Mouse (Mus musculus) MEL (cell line): ENCODE results near the gene Cxcl12. TPM values are rescaled to one million over a fixed set of nuclear protein-coding genes. Genes with fewer than 3 reads are reported as not detected.

Source experiments
- DNase-seq: peaks from one replicate; pipeline ENCODE4 v3.0.0; 2011; ENCODE audit warnings: low read depth, low spot score
- H3K27ac ChIP-seq: 2 replicates; pipeline ENCODE4 v1.5.1; 2012; ENCODE audit warnings: low read depth, mild to moderate bottlenecking, control low read depth, low read length, moderate library complexity; ENCODE audit not compliant: control insufficient read depth
- H3K27me3 ChIP-seq, 2 experiments: fragments of 150-350 bp in 1 of 2; sonication (generic) in 1 of 2; 2 replicates each; pipeline ENCODE4 v1.6.1; 2012; ENCODE audit warnings: low read length in 2 of 2, mild to moderate bottlenecking in 2 of 2, improper control_type of control experiment in 1 of 2, moderate library complexity in 1 of 2; ENCODE audit not compliant: insufficient read depth in 2 of 2, control insufficient read depth in 1 of 2
- H3K36me3 ChIP-seq, 2 experiments: 2 replicates each; pipeline ENCODE4 v1.6.1; 2012 to 2014; ENCODE audit warnings: low read length in 2 of 2, improper control_type of control experiment in 1 of 2, inconsistent platforms in 1 of 2, mild to moderate bottlenecking in 1 of 2; ENCODE audit not compliant: insufficient read depth in 2 of 2, control insufficient read depth in 1 of 2
- H3K4me1 ChIP-seq, 2 experiments: fragments of 150-350 bp in 1 of 2; sonication (generic) in 1 of 2; 2 replicates each; pipeline ENCODE4 v1.6.1; 2012; ENCODE audit warnings: low read length in 2 of 2, improper control_type of control experiment in 1 of 2, mild to moderate bottlenecking in 1 of 2; ENCODE audit not compliant: insufficient read depth in 2 of 2, control insufficient read depth in 1 of 2
- H3K4me3 ChIP-seq, 2 experiments: fragments of 150-350 bp in 1 of 2; sonication (generic) in 1 of 2; 2 replicates each; pipeline ENCODE4 v1.5.1; 2012; ENCODE audit warnings: low read depth in 2 of 2, low read length in 2 of 2, mild to moderate bottlenecking in 2 of 2, moderate library complexity in 2 of 2, control low read depth in 1 of 2, improper control_type of control experiment in 1 of 2; ENCODE audit not compliant: control insufficient read depth in 1 of 2, insufficient read depth in 1 of 2
- H3K79me2 ChIP-seq: 2 replicates; pipeline ENCODE4 v1.6.1; 2012; ENCODE audit warnings: mild to moderate bottlenecking, low read length, moderate library complexity; ENCODE audit not compliant: control insufficient read depth, poor library complexity, insufficient read depth
- H3K9ac ChIP-seq: 2 replicates; pipeline ENCODE4 v1.6.1; 2012; ENCODE audit warnings: low read depth, mild to moderate bottlenecking, control low read depth, low read length, moderate library complexity; ENCODE audit not compliant: control insufficient read depth, poor library complexity, severe bottlenecking
- H3K9me3 ChIP-seq: fragments of 150-350 bp; sonication (generic); replicated peaks from 2 replicates; pipeline ENCODE4 v1.6.1; 2012; ENCODE audit warnings: mild to moderate bottlenecking, low read length, improper control_type of control experiment, moderate library complexity; ENCODE audit not compliant: insufficient read depth
- CHD1 ChIP-seq: IDR thresholded peaks from 2 replicates; pipeline ENCODE4 v1.6.1; 2012; ENCODE audit warnings: low read depth, mild to moderate bottlenecking, inconsistent platforms, low read length, improper control_type of control experiment
- ELF1 ChIP-seq: IDR thresholded peaks from 2 replicates; pipeline ENCODE4 v1.6.1; 2014; ENCODE audit warnings: low read depth, mild to moderate bottlenecking, inconsistent platforms, low read length, improper control_type of control experiment, moderate library complexity
- EP300 ChIP-seq, 2 experiments: IDR thresholded peaks; 2 replicates each; pipeline ENCODE4 v1.6.1; 2011; ENCODE audit warnings: improper control_type of control experiment in 2 of 2, low read length in 2 of 2, low read depth in 1 of 2, mild to moderate bottlenecking in 1 of 2
- GABPA ChIP-seq: IDR thresholded peaks from 2 replicates; pipeline ENCODE4 v1.6.1; 2012; ENCODE audit warnings: low read depth, mild to moderate bottlenecking, inconsistent platforms, low read length, improper control_type of control experiment, moderate library complexity
- GATA1 ChIP-seq: IDR thresholded peaks from 2 replicates; pipeline ENCODE4 v1.6.1; 2011; ENCODE audit warnings: low read depth, low read length, improper control_type of control experiment
- HCFC1 ChIP-seq: IDR thresholded peaks from 2 replicates; pipeline ENCODE4 v1.6.1; 2012; ENCODE audit warnings: low read depth, mild to moderate bottlenecking, inconsistent platforms, low read length, improper control_type of control experiment, moderate library complexity
- JUND ChIP-seq: IDR thresholded peaks from 2 replicates; pipeline ENCODE4 v1.6.1; 2011; ENCODE audit warnings: low read depth, mild to moderate bottlenecking, improper control_type of control experiment, low read length
- MAZ ChIP-seq: IDR thresholded peaks from 2 replicates; pipeline ENCODE4 v1.6.1; 2012; ENCODE audit warnings: low read depth, mild to moderate bottlenecking, inconsistent platforms, low read length, improper control_type of control experiment
- MEF2A ChIP-seq: IDR thresholded peaks from 2 replicates; pipeline ENCODE4 v1.6.1; 2014; ENCODE audit warnings: low read depth, mild to moderate bottlenecking, inconsistent platforms, low read length, improper control_type of control experiment; ENCODE audit not compliant: poor library complexity, insufficient replicate concordance, severe bottlenecking; ENCODE audit errors: extremely low read depth
- MXI1 ChIP-seq: IDR thresholded peaks from 2 replicates; pipeline ENCODE4 v1.6.1; 2011; ENCODE audit warnings: mild to moderate bottlenecking, low read depth, low read length, improper control_type of control experiment
- MYB ChIP-seq: IDR thresholded peaks from 2 replicates; pipeline ENCODE4 v1.6.1; 2011; ENCODE audit warnings: mild to moderate bottlenecking, low read depth, low read length, improper control_type of control experiment
- MYC ChIP-seq: IDR thresholded peaks from 2 replicates; pipeline ENCODE4 v1.6.1; 2011; ENCODE audit warnings: low read depth, mild to moderate bottlenecking, low read length, improper control_type of control experiment, moderate library complexity
- NELFE ChIP-seq: IDR thresholded peaks from 2 replicates; pipeline ENCODE4 v1.6.1; 2011; ENCODE audit warnings: low read depth, low read length, improper control_type of control experiment
- NRF1 ChIP-seq: IDR thresholded peaks from 2 replicates; pipeline ENCODE4 v1.6.1; 2014; ENCODE audit warnings: low read depth, mild to moderate bottlenecking, inconsistent platforms, low read length, improper control_type of control experiment, moderate library complexity; ENCODE audit not compliant: poor library complexity, insufficient read depth, severe bottlenecking
- POLR2A ChIP-seq, 2 experiments: IDR thresholded peaks; 2 replicates each; pipeline ENCODE4 v1.6.1; 2011 to 2012; ENCODE audit warnings: low read length in 2 of 2, mild to moderate bottlenecking in 2 of 2, control low read depth in 1 of 2, improper control_type of control experiment in 1 of 2, low read depth in 1 of 2, moderate library complexity in 1 of 2; ENCODE audit not compliant: control insufficient read depth in 1 of 2, insufficient read depth in 1 of 2, poor library complexity in 1 of 2
- POLR2AphosphoS5 ChIP-seq: IDR thresholded peaks from 2 replicates; pipeline ENCODE4 v1.6.1; 2012; ENCODE audit warnings: low read depth, borderline replicate concordance, mild to moderate bottlenecking, inconsistent platforms, low read length, moderate library complexity, mixed read lengths
- RCOR1 ChIP-seq: IDR thresholded peaks from 2 replicates; pipeline ENCODE4 v1.6.1; 2012; ENCODE audit warnings: low read depth, mild to moderate bottlenecking, inconsistent platforms, low read length, improper control_type of control experiment
- SIN3A ChIP-seq: IDR thresholded peaks from 2 replicates; pipeline ENCODE4 v1.6.1; 2012; ENCODE audit warnings: low read length, improper control_type of control experiment, inconsistent platforms
- SMC3 ChIP-seq: IDR thresholded peaks from 2 replicates; pipeline ENCODE4 v1.6.1; 2011; ENCODE audit warnings: low read depth, low read length, improper control_type of control experiment
- TAL1 ChIP-seq: IDR thresholded peaks from 2 replicates; pipeline ENCODE4 v1.6.1; 2012; ENCODE audit warnings: mild to moderate bottlenecking, inconsistent platforms, low read length, moderate library complexity, mixed read lengths
- UBTF ChIP-seq: IDR thresholded peaks from 2 replicates; pipeline ENCODE4 v1.6.1; 2012; ENCODE audit warnings: low read depth, mild to moderate bottlenecking, inconsistent platforms, low read length, improper control_type of control experiment, moderate library complexity, borderline replicate concordance; ENCODE audit not compliant: insufficient read depth
- USF1 ChIP-seq: IDR thresholded peaks from 2 replicates; pipeline ENCODE4 v1.6.1; 2014; ENCODE audit warnings: low read depth, mild to moderate bottlenecking, inconsistent platforms, low read length, improper control_type of control experiment, moderate library complexity
- USF2 ChIP-seq, 2 experiments: IDR thresholded peaks; 2 replicates each; pipeline ENCODE4 v1.6.1; 2011 to 2012; ENCODE audit warnings: improper control_type of control experiment in 2 of 2, low read length in 2 of 2, borderline replicate concordance in 1 of 2, inconsistent platforms in 1 of 2, low read depth in 1 of 2, mild to moderate bottlenecking in 1 of 2; ENCODE audit not compliant: insufficient read depth in 1 of 2
- ZC3H11A ChIP-seq: IDR thresholded peaks from 2 replicates; pipeline ENCODE4 v1.6.1; 2012; ENCODE audit warnings: low read depth, mild to moderate bottlenecking, inconsistent platforms, low read length, improper control_type of control experiment
- ZMIZ1 ChIP-seq: IDR thresholded peaks from 2 replicates; pipeline ENCODE4 v1.6.1; 2012; ENCODE audit warnings: low read depth, mild to moderate bottlenecking, inconsistent platforms, low read length, improper control_type of control experiment, moderate library complexity
- ZNF384 ChIP-seq: IDR thresholded peaks from 2 replicates; pipeline ENCODE4 v1.6.1; 2012; ENCODE audit warnings: low read depth, mild to moderate bottlenecking, inconsistent platforms, low read length, improper control_type of control experiment
- polyA plus RNA-seq, 2 experiments: library from polyadenylated mRNA; stranded (reverse) in 1 of 2; unstranded in 1 of 2; fragments of >175 nt in 1 of 2; fragments of >200 nt in 1 of 2; gene quantifications; 2 replicates each; pipeline versions ENCODE4 v1.2.1 to v1.2.4; 2012; ENCODE audit warnings: low replicate concordance in 2 of 2, low read depth in 1 of 2; ENCODE audit not compliant: insufficient read length in 2 of 2, insufficient read depth in 1 of 2, missing spikeins in 1 of 2
- total RNA-seq: library from RNA; depleted of rRNA; stranded (reverse); fragments of 300-350 nt; gene quantifications from 2 replicates; pipeline ENCODE4 v1.2.3, GENCODE M21; 2012

Cxcl12 gene
- total and polyA plus RNA-seq, 3 experiments, result not detected

DNA sequence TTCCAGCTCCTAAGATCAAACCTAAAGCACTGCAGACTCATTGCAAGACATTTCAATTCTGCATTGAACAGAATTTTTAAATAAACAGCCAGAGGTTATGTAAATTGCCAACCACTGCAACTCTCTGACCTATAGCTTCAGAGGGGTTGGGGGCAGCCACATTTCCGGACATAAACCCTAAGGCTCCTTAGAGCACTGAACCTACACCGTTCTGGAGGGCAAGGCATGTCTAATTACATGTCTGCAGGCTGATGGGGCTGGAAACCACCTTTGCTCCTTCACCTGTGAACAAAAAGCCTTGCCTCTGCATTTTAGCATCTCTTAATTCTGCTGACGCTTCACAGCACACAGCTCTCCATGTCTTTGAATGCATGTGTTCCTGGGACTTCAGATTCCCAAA lies 26.9 kb downstream of the Cxcl12 start:
- no peak for DNase-seq
- Histone ChIP-seq H3K27ac (no peak overlapping the region), H3K9ac (no peak overlapping the region), H3K4me3 (no peak overlapping the region), H3K79me2 (no peaks in the 10 kb centered on the region), H3K4me1 (no peaks in the 10 kb centered on the region), H3K27me3 (no peaks in the 10 kb centered on the region), H3K36me3 (no peaks in the 10 kb centered on the region), H3K9me3 (no peaks in the 10 kb centered on the region)
- no peak for TF ChIP-seq POLR2AphosphoS5
- no peak for TF ChIP-seq HCFC1
- TF ChIP-seq MYC, result no peak
- TF ChIP-seq ZNF384, result no peak
- no peak for TF ChIP-seq GABPA
- TF ChIP-seq USF2 (IDR thresholded peaks at IDR 0.05; ENCODE audit: borderline replicate concordance in 1 of 2, insufficient read depth in 1 of 2, low read depth in 1 of 2, low read length in 2 of 2), result no peak
- TF ChIP-seq NRF1, result no peak
- no peak for TF ChIP-seq ZMIZ1
- TF ChIP-seq NELFE, result no peak
- TF ChIP-seq ZC3H11A, result no peak
- TF ChIP-seq MXI1, result no peak
- TF ChIP-seq GATA1, result no peak
- no peak for TF ChIP-seq MAZ
- no peak for TF ChIP-seq POLR2A (IDR thresholded peaks at IDR 0.05; ENCODE audit: control insufficient read depth in 1 of 2, insufficient read depth in 1 of 2, low read depth in 1 of 2, low read length in 2 of 2, poor library complexity in 1 of 2)
- no peak for TF ChIP-seq SIN3A
- TF ChIP-seq EP300 (IDR thresholded peaks at IDR 0.05; ENCODE audit: low read depth in 1 of 2, low read length in 2 of 2), result no peak
- TF ChIP-seq, all 39 proteins: peak for 0

DNA sequence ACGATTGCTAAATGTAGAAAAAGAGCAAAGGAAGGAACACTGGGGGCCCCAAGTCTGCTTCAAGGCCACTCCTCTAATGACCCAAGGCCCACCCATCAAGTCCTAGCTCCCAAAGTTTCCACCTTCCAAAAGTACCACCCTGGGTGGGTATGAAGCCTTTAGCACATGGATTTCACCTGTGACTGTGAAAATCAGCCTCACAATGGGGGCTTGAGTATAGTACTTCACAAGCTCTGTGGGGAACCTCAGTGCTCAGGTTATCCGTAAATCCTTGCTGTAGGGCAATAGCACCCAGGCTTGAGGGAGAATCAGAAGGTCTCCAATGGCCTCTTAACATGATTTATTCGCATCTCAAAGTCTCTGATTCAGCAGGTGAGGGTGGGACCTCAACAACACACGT lies 30.5 kb downstream of the Cxcl12 start:
- Histone ChIP-seq H3K9ac (no peak overlapping the region), H3K4me3 (no peak overlapping the region), H3K36me3 (no peaks in the 10 kb centered on the region), H3K27ac (no peak overlapping the region), H3K9me3 (no peaks in the 10 kb centered on the region), H3K27me3 (no peaks in the 10 kb centered on the region), H3K4me1 (no peaks in the 10 kb centered on the region), H3K79me2 (no peaks in the 10 kb centered on the region)
- TF ChIP-seq SMC3, result no peak
- no peak for TF ChIP-seq MYB
- no peak for TF ChIP-seq MEF2A
- TF ChIP-seq MYC, result no peak
- TF ChIP-seq NRF1, result no peak
- TF ChIP-seq UBTF, result no peak
- no peak for TF ChIP-seq ZC3H11A
- TF ChIP-seq NELFE, result no peak
- TF ChIP-seq RCOR1, result no peak
- no peak for TF ChIP-seq USF2 (IDR thresholded peaks at IDR 0.05; ENCODE audit: borderline replicate concordance in 1 of 2, insufficient read depth in 1 of 2, low read depth in 1 of 2, low read length in 2 of 2)
- TF ChIP-seq TAL1, result no peak
- TF ChIP-seq JUND, result no peak
- no peak for TF ChIP-seq CHD1
- no peak for TF ChIP-seq ELF1
- no peak for TF ChIP-seq MAZ
- TF ChIP-seq USF1, result no peak
- TF ChIP-seq HCFC1, result no peak
- no peak for TF ChIP-seq SIN3A
- DNase-seq, result no peak
